8 mouse cellular contexts compared by ENCODE assay signal in the genomic region with DNA sequence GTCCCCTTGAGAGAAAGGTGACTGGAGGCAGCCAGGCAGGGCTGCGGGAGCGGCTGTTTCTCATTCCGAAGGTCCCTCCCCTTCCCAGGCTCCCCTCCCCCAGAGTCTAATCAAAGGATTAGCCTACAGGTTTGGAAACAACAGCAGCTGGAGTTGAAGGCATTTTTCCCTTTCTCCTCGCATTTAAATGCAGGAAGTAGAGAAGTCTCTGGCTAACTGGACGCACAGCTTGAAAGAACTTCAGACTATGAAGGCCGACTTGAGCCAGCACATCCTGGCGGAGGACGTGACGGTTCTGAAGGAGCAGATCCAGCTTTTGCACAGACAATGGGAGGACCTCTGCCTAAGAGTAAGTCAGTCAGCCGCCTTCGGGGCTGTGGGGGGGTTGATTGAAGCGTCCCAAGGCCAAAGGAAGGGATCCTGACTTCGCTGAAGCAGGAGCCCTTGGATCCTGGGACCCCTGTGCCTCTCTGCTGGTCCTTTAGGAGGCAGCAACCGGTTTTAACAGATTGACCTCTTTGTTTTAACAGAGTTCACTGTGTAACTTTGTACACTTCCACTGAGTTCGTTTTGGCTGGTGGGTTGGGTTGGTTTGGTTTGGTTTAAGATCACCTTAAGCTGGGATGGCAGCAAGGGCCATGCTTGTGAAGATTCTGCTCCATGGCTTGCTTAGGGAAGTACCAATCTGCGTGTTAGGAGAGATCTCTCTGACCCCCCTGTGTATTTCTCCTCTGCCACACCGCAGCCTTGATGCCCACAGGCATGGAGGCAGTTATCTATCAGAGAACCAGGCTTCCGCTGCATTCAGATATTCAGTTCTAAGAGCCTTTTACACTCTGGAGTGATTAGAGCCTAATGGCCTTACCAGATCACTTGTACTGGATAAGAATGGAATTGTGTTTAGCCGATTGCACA.
DNase-seq lines count a peak whose midpoint lies in the region; ATAC-seq and TF ChIP-seq lines count a peak whose summit lies in the region.

No protein-coding gene starts in this region.

- TF ChIP-seq CTCF in liver, postnatal 0 days (IDR thresholded peaks at IDR 0.05; ENCODE audit: low read depth), result no peak

- no peaks in the 10 kb centered on the region for H3K9me3 ChIP-seq in liver, embryonic 12.5 days (replicated peaks)
- H3K9me3 ChIP-seq in liver, postnatal 0 days (ENCODE audit: low read length), result no peaks in the 10 kb centered on the region
- no peaks in the 10 kb centered on the region for H3K9me3 ChIP-seq in heart, embryonic 10.5 days

- H3K27me3 ChIP-seq in liver, embryonic 12.5 days (replicated peaks), result peaks cover 7% of the 10 kb centered on the region; the same call in 1 of the 2 replicates
- no peaks in the 10 kb centered on the region for H3K27me3 ChIP-seq in liver, postnatal 0 days (ENCODE audit: insufficient read depth, low read length)
- no peaks in the 10 kb centered on the region for H3K27me3 ChIP-seq in heart, embryonic 10.5 days (ENCODE audit: insufficient read depth, poor library complexity, severe bottlenecking)

- no peak overlapping the region for H3K9ac ChIP-seq in liver, embryonic 12.5 days
- H3K9ac ChIP-seq in liver, postnatal 0 days (replicated peaks), result no peak overlapping the region

- no peak overlapping the region for H3K27ac ChIP-seq in liver, embryonic 12.5 days
- H3K27ac ChIP-seq in liver, postnatal 0 days (ENCODE audit: low read depth), result no peak overlapping the region
- peak overlapping the region; percentile 87 for H3K27ac ChIP-seq in heart, embryonic 10.5 days

- H3K4me1 ChIP-seq in liver, embryonic 12.5 days, result no peaks in the 10 kb centered on the region
- H3K4me1 ChIP-seq in liver, postnatal 0 days (ENCODE audit: insufficient read depth), result no peaks in the 10 kb centered on the region
- H3K4me1 ChIP-seq in heart, embryonic 10.5 days, result peaks cover 19% of the 10 kb centered on the region

- peak overlapping the region; percentile 5; the same call in 1 of the 2 replicates for H3K4me2 ChIP-seq in liver, embryonic 12.5 days
- no peak overlapping the region for H3K4me2 ChIP-seq in liver, postnatal 0 days (ENCODE audit: low read depth, low read length)

- ATAC-seq in liver, embryonic 12.5 days, result no peak
- no peak for ATAC-seq in liver, postnatal 0 days
- ATAC-seq in activated CD4-positive, CD25-positive, alpha-beta regulatory T cell, adult 4 months, result no peak

- no peaks in the 10 kb centered on the region for H3K36me3 ChIP-seq in liver, embryonic 12.5 days
- 0 out of 2 replicates have a peak, but pooled peaks cover 19% of the 10 kb centered on the region for H3K36me3 ChIP-seq in liver, postnatal 0 days (replicated peaks; ENCODE audit: insufficient read depth, low read length)
- H3K36me3 ChIP-seq in heart, embryonic 10.5 days, result peaks cover 45% of the 10 kb centered on the region

- no peak overlapping the region for H3K4me3 ChIP-seq in liver, embryonic 12.5 days
- H3K4me3 ChIP-seq in liver, postnatal 0 days (ENCODE audit: low read depth, low read length), result no peak overlapping the region
- peak overlapping the region; percentile 52 for H3K4me3 ChIP-seq in heart, embryonic 10.5 days

- 30% methylated on average over 19 of the region's 19 CpGs for WGBS in liver, embryonic 12.5 days (ENCODE audit: insufficient replicate concordance)
- 50% methylated on average over 19 of the region's 19 CpGs for WGBS in liver, postnatal 0 days (ENCODE audit: insufficient replicate concordance)
- WGBS in heart, embryonic 10.5 days, result 4% methylated on average over 19 of the region's 19 CpGs

- TF ChIP-seq EP300 in liver, postnatal 0 days (IDR thresholded peaks at IDR 0.05; ENCODE audit: low read depth), result no peak

- no peak for DNase-seq in liver, postnatal 0 days
- DNase-seq in heart, embryonic 10.5 days (ENCODE audit: low spot score), result no peak
- DNase-seq in kidney, postnatal 10 days, result peak; percentile 40
- peak; percentile 56 for DNase-seq in retina, postnatal 1 day
- DNase-seq in right cerebral cortex, postnatal 25 days, result no peak
- DNase-seq in adrenal gland, adult 2 months, result no peak

Comparison
In these comparisons a context has a peak if more than half of its experiments do, and no peak if none do; other contexts are left out.
1. DNase-seq: peak in kidney, postnatal 10 days (single experiment) and retina, postnatal 1 day (single experiment); none in liver, postnatal 0 days (single experiment), heart, embryonic 10.5 days (single experiment), right cerebral cortex, postnatal 25 days (single experiment) and adrenal gland, adult 2 months (single experiment).